Mouse (Mus musculus) regulatory T cell (primary cell): Measurements from ENCODE around the gene Card19.

Experiments used
- in situ Hi-C: fragments of 300-600 bp; cut with MboI, MseI; formaldehyde crosslinking; loops from one replicate; pipeline ENCODE4 v1.15.1; 2025; ENCODE audit warnings: high pct_unique_total_duplicates

The Card19 gene

GRCm38 (mm10) chr13:49194811-49195210 is 21.0 kb downstream of the Card19 start:
- in situ Hi-C loops, result loop anchor here (10.0 kb wide), 1 partner anchor 1990 kb away; no protein-coding TSS in a partner anchor

GRCm38 (mm10) chr13:49193650-49194049 is 22.2 kb downstream of the Card19 start:
- in situ Hi-C loops, result loop anchor here (10.0 kb wide), 1 partner anchor 1991 kb away; no protein-coding TSS in a partner anchor

DNA sequence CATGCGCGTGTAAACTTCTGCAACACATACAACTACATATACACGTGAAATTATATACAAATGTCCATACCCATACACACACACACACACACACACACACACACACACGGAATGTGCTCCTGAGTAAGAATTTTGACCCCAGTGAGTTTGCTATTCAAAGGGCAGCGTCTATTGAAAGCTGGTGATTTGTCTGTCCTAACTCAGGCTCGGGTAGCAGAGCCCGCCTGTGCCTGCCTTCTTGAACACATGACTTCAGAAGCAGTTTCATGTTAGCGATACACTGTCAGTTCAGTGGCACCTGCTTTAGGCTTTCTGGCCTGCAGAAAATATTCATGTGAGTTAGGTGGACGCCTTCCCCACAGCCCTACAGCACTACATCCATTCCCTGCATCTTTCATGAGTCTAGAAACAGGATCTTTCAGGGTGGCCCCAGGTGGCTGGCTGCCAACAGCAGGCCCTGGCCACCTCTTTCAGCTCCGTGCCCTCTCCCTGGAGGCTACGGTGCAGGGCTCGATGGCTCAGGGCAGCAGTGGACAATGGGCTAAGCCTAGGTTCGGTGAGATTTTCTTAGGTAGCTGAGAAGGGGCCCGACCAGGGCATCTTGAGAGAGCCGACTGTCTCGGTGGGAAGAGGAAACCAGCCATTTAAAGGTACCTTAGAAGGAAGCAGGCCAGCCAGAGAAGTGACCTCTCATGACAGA is 23.5 kb downstream of the Card19 start:
- in situ Hi-C loops, result loop anchor here (10.0 kb wide), 1 partner anchor 1992 kb away; no protein-coding TSS in a partner anchor

GRCm38 (mm10) chr13:49191673-49192035 is 24.2 kb downstream of the Card19 start:
- in situ Hi-C loops, result loop anchor here (10.0 kb wide), 1 partner anchor 1993 kb away; no protein-coding TSS in a partner anchor

- in situ Hi-C loops, result loop anchor here (10.0 kb wide), 1 partner anchor 1994 kb away; no protein-coding TSS in a partner anchor
Measured at GRCm38 (mm10) chr13:49190876-49191672, 24.8 kb downstream of the Card19 start.

GRCm38 (mm10) chr13:49189970-49190870 is 25.6 kb downstream of the Card19 start:
- in situ Hi-C loops, result loop anchor here (10.0 kb wide), 1 partner anchor 1995 kb away; no protein-coding TSS in a partner anchor

- in situ Hi-C loops, result no loop called here
Measured at GRCm38 (mm10) chr13:49188966-49189360, 26.9 kb downstream of the Card19 start.

- in situ Hi-C loops, result no loop called here
Measured at GRCm38 (mm10) chr13:49188219-49188965, 27.4 kb downstream of the Card19 start.

GRCm38 (mm10) chr13:49187288-49188218 is 28.3 kb downstream of the Card19 start, which contains the start of gene Ninj1:
TSS of gene Ninj1 (plus strand) at chr13:49187485.
- in situ Hi-C loops, result no loop called here

DNA sequence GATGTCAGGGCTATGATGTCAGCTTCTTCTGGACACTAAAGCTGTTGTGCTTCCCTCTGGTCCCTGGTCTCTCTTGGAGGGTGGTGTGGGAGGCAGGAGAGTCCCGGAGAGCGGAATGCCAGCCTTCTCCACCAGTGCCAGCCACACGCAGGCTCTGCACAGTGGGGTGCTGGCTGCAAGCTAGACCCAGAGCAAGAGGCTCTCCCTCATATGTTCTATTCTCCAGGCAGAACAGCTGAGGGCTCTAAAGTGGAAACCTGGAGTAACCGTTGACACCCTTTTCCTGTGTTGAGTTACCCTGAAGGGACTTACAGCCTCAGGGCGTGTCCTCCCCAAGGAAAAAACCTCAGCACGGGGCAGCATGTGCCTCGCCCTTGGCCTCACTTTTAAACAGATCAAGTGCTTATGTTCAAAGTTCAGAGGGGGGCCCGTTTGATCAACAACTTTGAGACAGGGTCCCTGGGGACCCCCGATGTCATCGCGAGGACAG is 29.0 kb downstream of the Card19 start:
- in situ Hi-C loops, result no loop called here

GRCm38 (mm10) chr13:49183646-49184045 is 32.2 kb downstream of the Card19 start:
- in situ Hi-C loops, result no loop called here

DNA sequence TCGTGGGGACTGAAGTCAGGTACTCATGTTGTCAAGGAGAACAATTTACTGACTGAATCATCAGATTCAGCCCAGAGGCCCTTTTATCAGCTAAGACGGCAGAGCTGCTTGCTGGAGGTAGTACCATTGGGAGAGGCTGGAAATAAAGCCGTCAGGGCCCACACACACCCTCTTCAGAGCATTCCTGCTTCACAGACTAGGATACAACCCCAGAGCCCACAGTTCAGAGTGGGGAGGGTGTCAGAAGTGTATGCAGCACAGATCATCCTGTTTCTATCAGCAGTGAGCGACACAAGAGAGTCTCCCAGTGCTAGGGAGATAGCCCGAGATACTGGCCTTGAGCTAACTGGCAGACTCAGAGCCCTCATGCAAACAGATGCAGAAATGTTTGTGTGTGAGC is 32.7 kb downstream of the Card19 start:
- in situ Hi-C loops, result no loop called here

DNA sequence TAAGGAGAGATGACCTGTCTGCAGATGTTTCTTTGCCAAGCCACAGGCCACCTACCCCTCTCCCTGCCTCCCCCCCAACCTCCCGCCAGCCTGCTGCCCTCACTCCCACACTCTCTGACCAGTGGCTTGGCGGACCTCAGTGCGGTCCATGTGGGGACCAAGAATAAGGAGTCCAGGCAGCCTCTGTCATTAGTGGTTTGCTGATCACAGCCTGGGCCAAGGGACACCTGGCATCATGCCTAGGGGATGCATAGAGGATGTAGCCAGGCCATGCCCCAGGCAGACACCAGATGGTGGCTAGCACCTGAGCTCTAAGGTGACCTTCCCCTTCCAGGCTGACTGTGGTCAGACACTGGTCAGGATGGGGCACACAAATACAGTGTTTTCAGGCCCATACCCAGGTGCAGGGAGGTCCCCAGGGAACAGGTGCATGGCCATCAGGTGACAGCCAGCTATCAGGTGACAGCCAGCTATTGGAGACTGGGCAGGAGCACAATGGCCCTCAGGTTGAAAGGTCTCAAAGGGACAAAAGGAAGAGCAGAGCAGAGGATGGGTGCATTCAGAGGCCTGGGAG is 34.3 kb downstream of the Card19 start:
- in situ Hi-C loops, result no loop called here

DNA sequence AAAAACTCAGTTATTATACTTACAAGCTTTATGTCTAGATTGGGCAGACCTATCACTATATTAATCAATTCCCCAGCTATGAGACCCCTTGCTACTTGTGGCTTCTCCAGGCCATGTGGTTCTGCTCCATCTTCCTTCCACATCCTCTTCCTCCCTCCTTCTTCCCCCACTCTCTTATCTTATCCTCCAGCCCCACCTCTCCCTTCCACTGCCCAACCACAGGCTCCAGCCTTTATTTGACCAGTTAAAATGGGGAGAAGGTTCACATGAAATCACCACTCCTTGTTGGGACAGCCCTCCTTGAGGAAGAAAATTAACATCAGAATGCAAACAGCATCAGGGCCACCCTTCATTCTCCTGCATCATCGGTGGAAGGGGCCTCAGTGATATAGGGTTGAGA is 35.1 kb downstream of the Card19 start:
- in situ Hi-C loops, result no loop called here

DNA sequence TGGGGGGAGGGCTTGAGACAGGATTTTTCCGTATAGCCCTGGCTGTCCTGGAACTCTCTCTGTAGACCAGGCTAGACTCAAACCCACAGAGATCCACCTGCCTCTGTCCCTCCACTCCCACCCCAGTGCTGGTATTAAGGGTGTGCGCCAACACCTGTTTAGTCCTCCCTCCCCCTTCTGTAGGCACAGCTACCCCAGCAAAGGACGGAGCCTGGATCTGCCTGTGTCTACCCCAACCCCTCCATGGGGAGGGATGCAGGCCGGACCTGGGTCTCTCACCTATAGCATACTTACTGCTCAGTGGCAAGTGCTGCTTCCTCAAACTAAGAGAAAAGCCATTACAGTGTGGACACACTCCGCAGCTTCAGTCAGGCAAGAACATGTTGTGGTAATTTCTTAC is 35.6 kb downstream of the Card19 start:
- in situ Hi-C loops, result no loop called here

GRCm38 (mm10) chr13:49178839-49179585 is 36.8 kb downstream of the Card19 start:
- in situ Hi-C loops, result no loop called here

DNA sequence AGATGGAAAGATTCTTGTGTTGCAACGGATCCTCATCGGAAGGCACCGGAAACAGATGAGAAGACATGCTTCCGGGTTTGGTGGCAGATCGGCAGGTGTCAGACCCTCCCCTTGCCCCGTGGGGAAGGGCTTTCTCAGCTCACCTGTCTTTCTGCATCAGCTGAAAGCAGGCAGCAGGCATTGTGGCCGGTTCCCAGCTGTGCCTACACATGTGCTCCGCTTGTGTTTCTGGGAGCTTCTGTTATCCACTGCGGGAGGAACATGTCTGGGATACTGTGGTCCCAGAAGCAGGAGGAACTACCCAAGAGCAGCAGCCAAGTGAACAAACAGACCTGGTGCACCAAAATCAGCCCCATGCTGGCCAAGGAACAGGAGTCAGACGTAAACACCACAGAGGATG is 40.3 kb downstream of the Card19 start:
- in situ Hi-C loops, result no loop called here

- in situ Hi-C loops, result no loop called here
Measured at GRCm38 (mm10) chr13:49172971-49173596, 42.8 kb downstream of the Card19 start.
